Comparison of ENCODE assay signal across 9 mouse cellular contexts in the genomic region with DNA sequence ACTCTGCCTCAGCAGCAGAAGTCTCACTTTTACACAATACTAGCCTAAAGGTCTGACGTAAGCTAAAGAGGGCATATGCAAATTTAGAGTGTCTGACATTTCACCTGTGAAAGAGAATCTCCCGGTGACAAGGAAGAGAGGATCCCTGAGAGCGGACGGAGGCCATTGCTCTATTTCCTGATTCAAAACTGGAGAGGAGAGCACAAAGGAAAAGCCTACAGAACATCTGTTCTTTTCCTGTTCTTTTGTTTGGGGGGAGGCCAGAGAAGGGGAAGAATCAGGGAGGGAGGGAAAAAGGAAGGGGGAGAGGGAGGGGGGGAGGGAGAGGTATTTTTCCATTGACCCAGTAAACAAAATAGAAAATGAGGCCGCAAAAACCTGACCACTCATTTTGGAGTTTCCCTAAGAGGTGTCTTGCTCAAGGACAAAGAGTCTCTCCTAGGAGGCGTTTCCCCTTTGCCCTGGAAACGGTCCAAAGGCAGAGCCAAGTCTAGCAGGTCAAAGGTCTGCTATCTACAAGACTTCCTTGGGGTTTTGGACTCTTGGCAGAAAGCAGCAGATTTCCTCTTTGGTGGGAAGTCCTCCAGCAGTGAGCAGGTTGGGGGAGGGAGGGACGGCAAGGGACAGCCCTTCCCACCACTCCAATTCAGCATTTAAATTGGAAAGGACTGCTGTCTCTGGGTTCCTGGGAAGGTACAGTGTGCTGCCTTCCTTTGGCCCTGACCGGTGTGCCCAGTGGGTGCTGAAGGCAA. TPM values are rescaled to one million over a fixed set of nuclear protein-coding genes. Genes with fewer than 3 reads are reported as not detected.
DNase-seq lines count a peak whose midpoint lies in the region; ATAC-seq and TF ChIP-seq lines count a peak whose summit lies in the region.
"Had no signal": no experiment of that assay in that cellular context is flagged by ENCODE, and none has a peak within 500 bp of the region (broad histone marks: within the 10 kb centered on the region; RNA-seq: fewer than 3 reads in every experiment).

No protein-coding gene starts in this region.

- H3K4me2 ChIP-seq in heart, embryonic 15.5 days = peak overlapping the region; percentile 7; the same call in 1 of the 2 replicates
- H3K4me2 ChIP-seq in liver, embryonic 11.5 days = no peak overlapping the region
- H3K4me2 ChIP-seq in midbrain, embryonic 13.5 days (replicated peaks) = no peak overlapping the region
- H3K4me2 ChIP-seq: hindbrain, embryonic 15.5 days had no signal

- peak; percentile 53 for ATAC-seq in heart, embryonic 15.5 days (replicated peaks; ENCODE audit: insufficient number of reproducible peaks, insufficient read depth, low FRiP score, low read depth)
- 0 out of 2 replicates have a peak, but pooled peaks have one; percentile 11 for ATAC-seq in liver, embryonic 11.5 days (replicated peaks; ENCODE audit: low FRiP score)
- no peak for ATAC-seq in midbrain, embryonic 13.5 days

- WGBS in heart, embryonic 15.5 days = 55% methylated on average over 9 of the region's 9 CpGs
- WGBS in liver, embryonic 11.5 days = 54% methylated on average over 9 of the region's 9 CpGs
- 49% methylated on average over 9 of the region's 9 CpGs for WGBS in midbrain, embryonic 13.5 days

- peaks cover 5% of the 10 kb centered on the region for H3K4me1 ChIP-seq in heart, embryonic 15.5 days (replicated peaks)
- peaks cover 10% of the 10 kb centered on the region; the same call in 1 of the 2 replicates for H3K4me1 ChIP-seq in liver, embryonic 11.5 days (replicated peaks; ENCODE audit: control insufficient read depth, insufficient read depth, low read length)
- H3K4me1 ChIP-seq in midbrain, embryonic 13.5 days (replicated peaks) = peaks cover 35% of the 10 kb centered on the region

- H3K27me3 ChIP-seq in heart, embryonic 15.5 days = no peaks in the 10 kb centered on the region
- H3K27me3 ChIP-seq in liver, embryonic 11.5 days (replicated peaks; ENCODE audit: control insufficient read depth, insufficient read depth, low read length) = 0 out of 2 replicates have a peak, but pooled peaks cover 3% of the 10 kb centered on the region
- no peaks in the 10 kb centered on the region for H3K27me3 ChIP-seq in midbrain, embryonic 13.5 days
- H3K27me3 ChIP-seq: hindbrain, embryonic 15.5 days had no signal

- no peak overlapping the region for H3K9ac ChIP-seq in heart, embryonic 15.5 days
- no peak overlapping the region for H3K9ac ChIP-seq in liver, embryonic 11.5 days (ENCODE audit: low read depth, low read length)
- no peak overlapping the region for H3K9ac ChIP-seq in midbrain, embryonic 13.5 days (replicated peaks)
- H3K9ac ChIP-seq: hindbrain, embryonic 15.5 days had no signal

- TF ChIP-seq CTCF in layer of hippocampus, adult 2 months (conservative IDR thresholded peaks at IDR 0.05) = no peak

- H3K9me3 ChIP-seq in heart, embryonic 15.5 days (replicated peaks) = no peaks in the 10 kb centered on the region
- no peaks in the 10 kb centered on the region for H3K9me3 ChIP-seq in liver, embryonic 11.5 days (ENCODE audit: control insufficient read depth, low read length)
- H3K9me3 ChIP-seq in midbrain, embryonic 13.5 days = no peaks in the 10 kb centered on the region
- H3K9me3 ChIP-seq: hindbrain, embryonic 15.5 days had no signal

- DNase-seq in spleen, postnatal 36 days (ENCODE audit: low spot score in 2 of 2) = peak; percentile 3 to 12
- DNase-seq in spleen, postnatal 14 days (ENCODE audit: low spot score in 2 of 2) = no peak
- no peak for DNase-seq in liver, embryonic 11.5 days (ENCODE audit: low spot score)
- DNase-seq in cerebellum, adult 8-10 months = no peak
- DNase-seq in layer of hippocampus, adult 2 months (ENCODE audit: low spot score in 2 of 2) = no peak
- DNase-seq in cerebellum, adult 11 months = no peak

- H3K27ac ChIP-seq in heart, embryonic 15.5 days = peak overlapping the region; percentile 78
- no peak overlapping the region for H3K27ac ChIP-seq in liver, embryonic 11.5 days (ENCODE audit: low read depth, low read length)
- no peak overlapping the region for H3K27ac ChIP-seq in midbrain, embryonic 13.5 days
- H3K27ac ChIP-seq in layer of hippocampus, adult 2 months = no peak overlapping the region
- H3K27ac ChIP-seq: hindbrain, embryonic 15.5 days had no signal

- no peak overlapping the region for H3K4me3 ChIP-seq in heart, embryonic 15.5 days
- no peak overlapping the region for H3K4me3 ChIP-seq in liver, embryonic 11.5 days (ENCODE audit: low read depth, low read length)
- no peak overlapping the region for H3K4me3 ChIP-seq in midbrain, embryonic 13.5 days (replicated peaks)
- H3K4me3 ChIP-seq in layer of hippocampus, adult 2 months = no peak overlapping the region
- H3K4me3 ChIP-seq: hindbrain, embryonic 15.5 days had no signal

- no peaks in the 10 kb centered on the region for H3K36me3 ChIP-seq in heart, embryonic 15.5 days
- no peaks in the 10 kb centered on the region for H3K36me3 ChIP-seq in liver, embryonic 11.5 days (ENCODE audit: control insufficient read depth, insufficient read depth, low read length)
- no peaks in the 10 kb centered on the region for H3K36me3 ChIP-seq in midbrain, embryonic 13.5 days
- H3K36me3 ChIP-seq: hindbrain, embryonic 15.5 days had no signal

RNA-seq across cellular contexts. Expression of gene Enc1, which starts 54.4 kb away (rescaled TPM):
- 3.8 and 4.0 TPM in 2 replicates for polyA plus RNA-seq in heart, embryonic 15.5 days (2015; fragmentation: Nextera tagmentation; extraction: Ambion mirVana)
- 1.9 and 2.2 TPM in 2 replicates for polyA plus RNA-seq in liver, embryonic 11.5 days (2014; fragmentation: Nextera tagmentation; extraction: Ambion mirVana)
- 50.2 and 52.1 TPM in 2 replicates for polyA plus RNA-seq in midbrain, embryonic 13.5 days (2015; fragmentation: Nextera tagmentation; extraction: Ambion mirVana)
- total RNA-seq in layer of hippocampus, adult 2 months (2021) = 100 to 1,000 TPM; 744 to 746 TPM

Comparison
In these comparisons a context has a peak if more than half of its experiments do, and no peak if none do; other contexts are left out.
1. DNase-seq: peak in spleen, postnatal 36 days (2 of 2); none in spleen, postnatal 14 days (0 of 2), liver, embryonic 11.5 days (single experiment), cerebellum, adult 8-10 months (single experiment), layer of hippocampus, adult 2 months (0 of 2) and cerebellum, adult 11 months (single experiment).
2. RNA of gene Enc1, which starts 54.4 kb away (polyA plus RNA-seq): 50.2 to 52.1 TPM in midbrain, embryonic 13.5 days; 3.8 to 4.0 TPM in heart, embryonic 15.5 days and 1.9 to 2.2 TPM in liver, embryonic 11.5 days; every median in the first group is over 10 times any median in the second.